Mouse (Mus musculus) thymus, postnatal 14 days (tissue): ENCODE results near the gene Zfp799.
"Not testable (repeated sequence)": the region's sequence is repeated elsewhere in the genome, so short reads cannot be mapped to it uniquely, and the experiment has no call there.

Experiments used
- DNase-seq: peaks from one replicate; pipeline ENCODE4 v3.0.0; 2021

The Zfp799 gene

GRCm38 (mm10) chr17:32829540-32830417, at the start of gene Zfp799:
TSS of gene Zfp799 (minus strand) at chr17:32830261.
- peak; percentile 73 for DNase-seq

DNA sequence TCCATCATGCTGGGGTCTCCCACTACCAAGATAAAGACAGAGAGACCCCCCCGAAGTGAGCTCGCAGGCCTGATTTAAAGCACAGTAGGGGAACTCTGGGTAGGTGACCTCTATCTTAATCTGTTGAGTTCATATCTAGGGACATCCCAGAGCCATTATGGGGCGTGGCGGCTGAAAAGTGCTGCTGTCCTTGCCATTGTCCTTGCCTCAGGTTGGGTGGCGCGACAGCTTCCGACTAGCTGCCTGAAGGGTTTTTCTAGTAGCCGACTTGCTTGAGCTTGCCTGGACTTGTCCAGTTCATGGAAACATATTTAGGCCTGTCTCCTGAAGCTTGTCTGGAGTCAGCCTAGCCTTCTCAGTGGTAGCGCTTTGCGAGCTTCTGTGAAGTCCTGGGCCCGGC, 48.7 kb upstream of the Zfp799 start:
- no peak for DNase-seq

DNA sequence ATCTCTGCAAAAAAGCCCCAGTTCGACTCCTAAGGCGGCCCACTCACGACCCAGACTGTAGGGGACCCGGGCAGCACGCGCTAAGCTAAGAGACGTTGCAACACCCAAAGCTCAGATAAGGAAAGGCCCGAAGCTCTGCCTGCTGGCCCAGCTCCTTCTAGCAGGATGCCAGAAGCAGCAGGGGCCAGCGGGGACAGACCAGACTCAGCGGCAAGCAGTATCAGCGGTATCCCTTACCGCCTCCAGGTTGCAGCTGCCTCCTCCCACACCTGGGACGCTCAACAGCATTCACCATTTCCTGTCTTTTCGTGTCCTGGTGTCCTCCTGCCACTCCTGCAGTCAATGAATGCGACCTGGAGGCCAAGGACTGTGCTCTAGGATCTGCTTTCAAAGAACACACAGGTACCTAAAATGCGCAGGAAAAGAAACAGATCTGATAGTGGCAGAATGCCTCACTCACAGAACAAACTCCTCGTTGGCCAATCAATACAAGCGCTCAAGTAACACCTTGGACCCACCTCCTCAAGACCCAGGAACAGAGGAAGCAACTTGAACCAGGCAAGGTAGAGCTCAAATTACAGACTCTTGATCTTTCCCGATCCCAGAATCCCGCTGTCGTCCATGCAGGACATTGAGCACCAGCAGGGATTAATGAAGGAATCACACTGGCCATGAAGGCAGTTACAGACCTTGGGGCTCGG, 47.6 kb upstream of the Zfp799 start:
- DNase-seq = no peak

- no peak for DNase-seq
These were observed 42.6 kb upstream of the Zfp799 start for GRCm38 (mm10) chr17:32872696-32873095.

DNA sequence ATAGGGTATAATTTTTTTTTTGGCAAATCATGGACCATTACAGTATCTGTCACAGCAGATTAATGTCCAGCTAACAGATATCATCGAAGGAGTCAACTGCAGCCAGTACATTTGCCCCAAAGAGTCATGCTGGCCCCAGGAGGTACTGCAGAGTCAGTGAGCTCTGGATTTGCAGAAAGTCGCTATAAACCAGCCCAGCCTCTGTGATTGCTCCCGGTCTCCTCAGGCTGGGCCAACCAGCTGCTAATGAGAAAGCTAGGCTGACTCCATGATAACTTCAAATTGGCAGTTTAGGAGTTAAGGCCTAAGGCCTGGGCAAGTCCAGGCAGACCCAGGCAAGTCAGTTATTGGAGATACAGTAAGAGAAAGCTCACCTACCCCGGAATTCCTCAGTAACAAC, 42.0 kb upstream of the Zfp799 start:
- DNase-seq = no peak

DNA sequence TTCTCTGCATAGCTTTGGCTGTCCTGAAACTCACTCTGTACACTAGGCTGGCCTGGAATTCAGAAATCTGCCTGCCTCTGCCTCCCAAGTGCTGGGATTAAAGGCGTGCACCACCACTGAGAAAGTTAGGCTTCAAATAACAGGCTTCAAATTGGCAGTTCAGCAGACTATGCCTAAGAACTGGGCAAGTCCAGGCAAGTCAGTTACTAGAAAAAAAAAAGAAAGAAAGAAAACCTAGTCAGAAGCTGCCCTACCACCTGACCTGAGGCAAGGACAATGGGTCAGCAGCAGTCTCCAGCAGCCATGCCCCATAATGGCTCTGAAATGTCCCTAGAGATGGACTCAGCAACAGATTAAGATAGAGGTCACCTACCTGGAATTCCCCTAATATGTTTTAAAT, 41.4 kb upstream of the Zfp799 start:
- DNase-seq = no peak

GRCm38 (mm10) chr17:32867266-32867665, 37.2 kb upstream of the Zfp799 start:
- not testable (repeated sequence) for DNase-seq

GRCm38 (mm10) chr17:32856713-32857112, 26.7 kb upstream of the Zfp799 start:
- DNase-seq = not testable (repeated sequence)

DNA sequence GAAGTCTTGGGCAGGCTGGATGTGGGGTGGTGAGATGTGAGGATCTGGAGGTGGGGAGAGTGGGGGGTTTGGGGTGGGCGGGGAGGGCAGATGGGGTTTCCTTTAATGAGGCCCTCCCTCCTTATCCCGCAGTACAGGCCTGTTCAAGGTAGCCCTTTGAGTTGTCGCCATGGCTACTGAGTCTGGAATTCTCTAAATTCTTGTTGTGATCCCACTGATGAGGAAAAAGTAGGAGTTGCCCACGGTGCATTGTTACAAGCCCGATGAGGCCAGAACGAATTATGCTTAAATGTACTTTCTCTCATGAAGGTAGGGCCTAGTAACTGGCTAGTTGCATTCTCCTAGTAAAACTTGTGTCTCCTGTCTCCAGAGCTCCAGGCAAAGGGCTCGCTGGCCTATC, 21.5 kb upstream of the Zfp799 start:
- DNase-seq = no peak

- no peak for DNase-seq
These were observed 11.3 kb upstream of the Zfp799 start for GRCm38 (mm10) chr17:32841388-32841787.

DNA sequence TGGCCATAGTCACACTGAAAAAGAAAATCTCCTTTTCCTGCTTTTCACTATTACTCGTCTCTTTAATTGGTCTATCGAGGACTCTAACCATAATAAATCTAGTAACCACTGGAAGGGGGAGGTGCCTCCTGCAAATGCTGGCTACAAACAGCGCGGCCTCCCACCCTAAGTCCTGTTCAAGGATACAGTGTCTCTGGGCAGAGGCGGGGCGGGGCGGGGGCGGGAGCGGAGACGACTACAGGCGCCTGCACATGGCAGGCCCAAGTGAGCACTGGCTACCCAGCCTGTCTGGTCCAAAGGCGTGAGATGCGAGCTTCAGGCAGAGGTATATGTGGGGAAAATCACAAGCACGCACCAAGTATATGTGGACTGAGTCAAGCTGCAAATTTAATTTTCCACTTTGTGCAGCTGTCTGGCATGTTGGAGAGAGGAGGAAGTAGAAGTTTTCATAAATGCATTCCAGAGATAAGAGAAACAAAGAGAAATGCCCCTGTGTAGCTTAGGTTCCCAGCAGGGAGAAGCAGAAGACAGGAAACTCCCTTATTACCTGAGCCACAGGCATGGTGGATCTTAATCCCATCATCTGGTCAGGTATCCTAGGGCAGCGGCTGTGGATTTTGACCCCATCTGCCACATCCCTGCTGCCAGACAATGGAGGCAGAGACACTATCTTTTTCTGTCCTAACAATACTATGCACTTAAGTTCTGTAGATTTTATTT, 9.2 kb upstream of the Zfp799 start:
- no peak for DNase-seq

DNA sequence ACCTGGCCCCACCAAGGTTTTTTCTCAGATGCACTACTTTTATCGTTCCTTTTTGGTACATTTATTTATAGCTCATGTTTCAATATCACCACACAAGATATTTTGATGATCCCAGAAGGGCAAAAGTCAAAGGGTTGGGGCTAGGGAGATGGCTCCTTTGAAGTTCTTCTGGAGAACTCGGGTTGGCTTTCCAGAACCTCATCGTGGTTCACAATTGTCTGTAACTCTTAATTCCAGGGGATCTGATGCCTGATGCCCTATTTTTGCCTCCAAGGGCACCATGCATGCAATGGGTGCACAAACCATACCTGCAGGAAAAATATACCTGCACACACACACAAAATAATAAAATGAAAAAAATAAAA, 339 bp upstream of the Zfp799 start:
- no peak for DNase-seq

DNA sequence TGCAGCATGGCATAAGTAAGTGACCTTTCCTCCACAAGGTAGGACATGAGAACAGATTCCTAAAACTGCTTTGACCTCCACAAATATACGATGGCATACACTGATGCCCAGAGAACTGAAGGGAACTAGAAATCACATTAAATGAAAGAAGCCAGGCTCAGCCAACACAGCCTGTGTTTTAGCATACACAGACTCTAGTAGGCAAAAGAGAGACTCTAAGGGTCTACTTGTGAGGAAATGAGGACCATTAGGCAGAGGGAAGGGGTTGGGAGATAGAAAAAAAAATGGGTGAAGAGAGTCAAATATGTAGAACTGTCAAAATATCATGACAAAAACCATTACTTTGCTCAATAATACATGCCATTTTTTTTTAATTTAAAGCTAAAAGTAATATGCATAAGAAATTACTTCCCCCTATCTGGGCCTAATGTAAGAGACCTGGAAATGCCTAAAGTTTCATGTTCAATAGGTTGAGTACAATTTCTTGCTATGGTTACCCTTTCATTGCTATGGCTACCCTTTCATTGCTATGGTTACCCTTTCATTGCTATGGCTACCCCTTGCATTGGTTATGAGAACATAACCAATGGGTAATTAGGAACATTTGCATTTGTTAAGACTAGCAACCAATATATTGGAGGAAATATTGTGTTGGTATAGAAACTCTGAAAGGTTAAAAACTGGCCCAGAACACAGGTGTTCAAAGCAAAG, 13.8 kb downstream of the Zfp799 start:
- DNase-seq = no peak

DNA sequence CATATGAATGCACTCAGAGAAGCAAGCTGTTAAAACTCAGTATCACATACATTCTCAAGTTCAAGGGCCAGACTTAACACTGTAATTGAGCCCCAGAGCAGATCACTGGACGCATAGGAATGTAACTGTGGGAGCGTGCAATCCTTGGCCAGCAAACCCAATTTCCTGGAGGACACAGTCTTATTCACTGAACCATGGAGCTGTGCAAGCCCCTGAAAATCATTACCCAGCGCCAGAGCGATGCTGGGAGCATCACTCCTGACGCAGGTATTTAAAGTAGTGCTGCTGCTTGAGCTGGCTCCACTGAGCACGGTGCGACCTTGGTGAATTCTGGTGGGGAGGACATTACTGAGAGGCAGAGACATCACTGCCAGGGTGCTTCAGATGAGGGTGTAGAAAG, 15.9 kb downstream of the Zfp799 start:
- DNase-seq = no peak

GRCm38 (mm10) chr17:32810648-32811047, 19.4 kb downstream of the Zfp799 start:
- DNase-seq = no peak

GRCm38 (mm10) chr17:32809544-32810374, 20.3 kb downstream of the Zfp799 start, which contains the start of gene Zfp811:
TSS of gene Zfp811 (minus strand) at chr17:32809931.
- DNase-seq = no peak

DNA sequence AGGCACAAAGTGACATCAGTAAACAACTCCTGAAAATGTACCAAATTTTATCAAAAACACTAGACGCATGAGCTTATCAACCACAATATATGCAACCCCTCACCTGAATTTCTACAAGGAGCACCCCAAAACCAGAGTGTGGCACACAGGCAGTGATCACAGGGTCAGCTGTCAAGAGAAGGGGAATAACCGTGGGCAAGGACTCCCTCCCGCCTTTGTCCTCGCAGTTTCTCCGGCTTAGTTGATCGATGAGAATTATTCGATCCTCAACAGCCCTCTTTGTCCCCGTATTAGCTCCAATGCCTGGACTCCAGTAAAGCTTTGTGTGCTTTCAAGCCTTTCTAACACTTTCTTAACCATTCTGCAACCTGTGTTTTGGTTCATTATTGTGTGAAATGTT, 21.1 kb downstream of the Zfp799 start:
- no peak for DNase-seq

DNA sequence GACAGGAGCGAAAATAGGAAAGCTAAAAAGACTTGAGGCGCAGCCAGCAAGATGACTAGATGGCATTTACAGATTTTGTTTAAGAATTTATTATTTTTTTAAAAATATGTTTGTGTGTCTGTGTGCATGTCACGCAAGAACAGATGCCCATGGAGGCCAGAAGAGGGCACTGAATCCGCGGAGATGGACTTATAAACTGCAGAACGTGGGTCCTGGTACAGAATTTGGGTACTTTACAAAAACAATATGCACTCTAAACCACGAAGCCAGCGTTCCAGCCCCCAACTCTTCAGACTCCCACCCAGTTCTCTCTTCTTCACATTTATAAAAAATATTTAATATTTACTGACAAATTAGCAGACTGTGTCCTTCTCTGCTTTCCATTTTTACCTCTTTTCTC, 40.8 kb downstream of the Zfp799 start:
- no peak for DNase-seq

DNA sequence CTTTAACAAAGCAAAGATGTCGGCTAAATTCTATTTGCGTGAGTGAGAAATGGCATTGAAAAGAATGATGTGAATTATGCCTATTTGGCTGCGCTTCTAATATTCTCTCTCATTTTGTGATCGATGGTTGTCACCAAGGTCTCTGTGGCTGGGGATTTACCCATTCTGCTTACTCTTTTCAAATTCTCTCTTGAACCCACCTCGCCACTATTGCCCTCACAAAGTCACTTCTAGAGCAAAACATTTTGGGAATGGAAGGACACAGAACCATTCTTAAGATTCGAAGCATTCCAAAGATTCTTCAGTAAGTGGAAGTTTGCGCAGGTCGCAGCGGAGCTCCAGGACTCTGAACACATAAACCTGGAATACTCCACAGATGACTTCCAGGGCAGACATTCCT, 41.5 kb downstream of the Zfp799 start:
- DNase-seq = no peak

DNA sequence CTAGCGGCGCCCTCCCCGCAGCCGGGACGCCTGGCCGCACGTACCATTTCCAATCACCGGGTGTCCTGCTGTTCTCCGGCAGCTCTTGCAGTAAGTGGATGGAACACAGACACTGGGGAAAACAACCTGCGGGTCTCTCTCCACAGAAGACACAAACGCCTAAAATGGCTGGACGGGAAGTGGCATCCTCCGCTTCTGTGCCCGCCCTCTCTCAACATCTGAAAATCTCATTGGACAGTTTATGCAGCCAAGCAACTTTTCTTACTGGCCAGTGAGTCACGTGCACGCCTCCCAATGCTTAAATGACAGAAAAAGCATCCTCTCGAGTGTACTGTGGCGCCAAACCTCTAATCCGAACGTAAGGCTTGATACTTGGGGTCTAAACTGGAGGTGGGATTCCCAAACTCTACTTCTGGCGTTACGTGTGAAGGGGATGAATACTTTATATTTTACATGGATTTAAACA, 41.9 kb downstream of the Zfp799 start, which contains the start of gene Zfp871:
Gene Zfp871 (minus strand): TSS at position 194 of the 466 bp plus-strand sequence.
- DNase-seq = peak; percentile 85

DNA sequence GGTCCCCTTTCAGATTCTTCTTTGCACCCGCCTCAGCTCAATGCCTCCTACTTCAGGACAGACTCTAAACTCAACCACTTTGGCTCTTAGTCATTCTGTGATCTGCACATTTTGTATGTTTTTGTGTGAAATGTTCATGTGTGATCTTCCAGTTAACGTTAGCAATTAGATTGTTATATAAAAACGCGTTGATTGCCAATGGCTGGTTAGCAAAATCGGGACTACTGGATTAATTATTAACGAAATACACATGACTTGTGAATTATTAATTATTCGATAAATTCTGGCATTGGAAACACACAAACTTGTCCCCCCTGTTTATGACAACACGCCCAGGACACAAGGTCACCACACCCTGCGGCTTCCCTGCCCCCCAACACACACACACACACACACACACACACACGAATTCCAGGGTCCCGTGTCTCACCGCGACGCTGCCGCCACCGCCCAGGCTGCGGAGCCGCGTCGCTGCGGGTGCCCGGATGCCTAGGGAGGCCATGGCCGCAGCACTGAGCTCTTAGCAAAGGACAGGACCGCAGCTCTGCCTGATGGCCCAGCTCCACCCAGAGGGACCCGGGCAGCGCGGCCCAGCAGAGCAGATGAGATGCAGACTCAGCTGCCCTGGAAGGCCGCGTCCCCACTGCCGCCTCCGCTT, 42.5 kb downstream of the Zfp799 start:
- DNase-seq = peak; percentile 57
